Mouse (Mus musculus): ENCODE data around the gene Ago1.
A peak's percentile ranks its signal among the peaks of the same experiment; 100 is the strongest.

Gene Ago1

GRCm38 (mm10) chr4:126473031-126473430, 4.6 kb upstream of the Ago1 start:
- no peak for DNase-seq (ENCODE audit: low spot score in 2 of 2)

GRCm38 (mm10) chr4:126469334-126469733, 951 bp upstream of the Ago1 start:
- DNase-seq (ENCODE audit: low spot score in 2 of 2), result no peak

DNA sequence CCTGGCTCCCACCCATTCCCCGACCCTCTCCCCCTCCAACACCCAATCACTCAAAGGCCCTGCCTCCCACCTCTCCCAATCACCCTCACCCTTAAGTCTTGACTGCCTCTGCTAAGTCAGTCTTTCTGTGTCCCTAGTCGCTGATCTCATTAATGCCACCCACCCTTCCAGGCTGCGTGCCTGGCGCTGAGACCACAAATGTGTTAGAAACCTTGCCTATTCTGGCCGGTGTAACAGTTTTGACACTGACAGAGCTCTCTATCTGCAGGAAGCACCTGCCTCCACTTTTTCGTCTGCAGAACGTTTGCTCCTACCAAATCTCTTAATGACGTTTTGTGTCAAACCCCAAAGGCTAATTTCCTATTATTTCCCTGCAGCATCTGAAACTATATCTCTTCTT, 542 bp upstream of the Ago1 start:
- no peak for DNase-seq (ENCODE audit: low spot score in 2 of 2)

GRCm38 (mm10) chr4:126467721-126468284, 580 bp downstream of the Ago1 start:
- peak; percentile 72 to 77 for DNase-seq (ENCODE audit: low spot score in 2 of 2)

GRCm38 (mm10) chr4:126466251-126466750, 2.1 kb downstream of the Ago1 start:
- DNase-seq (ENCODE audit: low spot score in 2 of 2), result no peak

DNA sequence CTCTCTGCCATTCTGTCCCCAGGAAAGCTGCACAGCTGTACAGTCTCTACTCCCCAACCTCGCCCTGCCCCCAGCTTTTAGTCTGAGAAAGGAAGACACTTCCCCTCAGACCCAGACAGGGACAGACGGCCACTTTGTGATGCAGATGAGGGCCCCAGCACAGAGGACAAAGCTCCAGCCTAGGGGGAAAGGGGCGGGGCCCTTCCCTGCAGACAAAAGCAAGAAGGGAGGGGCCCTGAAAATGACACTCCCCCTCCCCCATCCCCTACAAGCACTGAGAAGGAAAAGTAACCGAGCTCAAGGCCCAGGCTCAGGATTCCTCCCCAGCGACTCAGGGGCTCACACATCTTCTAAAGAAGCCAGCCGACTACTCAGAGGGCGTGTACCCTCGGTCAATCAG, 2.5 kb downstream of the Ago1 start:
- peak; percentile 72 to 75 for DNase-seq (ENCODE audit: low spot score in 2 of 2)

GRCm38 (mm10) chr4:126464892-126465235, 3.5 kb downstream of the Ago1 start:
- no peak for DNase-seq (ENCODE audit: low spot score in 2 of 2)

DNA sequence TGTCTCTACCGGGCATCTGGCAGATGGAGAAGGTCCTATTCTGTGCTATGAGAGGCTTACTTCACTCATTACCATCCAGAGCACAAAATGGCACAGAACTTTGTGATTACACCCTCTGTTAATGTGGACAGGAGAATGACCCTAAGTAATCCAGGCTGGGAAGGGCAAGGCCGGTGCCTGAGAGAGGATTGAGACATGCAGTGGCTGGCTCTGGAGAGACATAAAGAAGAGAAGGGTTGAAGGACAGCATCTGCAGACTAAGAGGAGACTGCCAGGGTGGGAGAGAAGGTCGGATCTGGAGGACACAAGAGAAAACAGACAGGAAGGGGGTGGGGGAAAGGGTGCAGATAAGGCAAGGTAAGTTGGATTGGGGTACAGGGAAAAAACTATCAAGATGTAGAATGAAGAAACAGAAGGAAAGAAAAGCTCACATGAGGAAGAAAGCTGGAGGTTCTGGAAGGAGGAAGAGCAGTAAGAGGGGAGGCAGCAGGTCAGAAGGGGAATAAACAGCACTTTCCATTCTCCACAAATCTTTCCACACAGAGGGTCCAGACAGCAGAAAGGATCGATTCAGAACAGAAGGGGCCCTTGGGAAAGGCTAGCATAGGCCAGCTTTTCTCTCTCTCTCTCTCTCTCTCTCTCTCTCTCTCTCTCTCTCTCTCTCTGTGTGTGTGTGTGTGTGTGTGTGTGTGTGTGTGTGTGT, 4.0 kb downstream of the Ago1 start:
- no peak for DNase-seq (ENCODE audit: low spot score in 2 of 2)

- no peak for DNase-seq (ENCODE audit: low spot score in 2 of 2)
Measured at GRCm38 (mm10) chr4:126455441-126455840, 12.9 kb downstream of the Ago1 start.

GRCm38 (mm10) chr4:126454547-126455254, 13.7 kb downstream of the Ago1 start:
- no peak for DNase-seq (ENCODE audit: low spot score in 2 of 2)

DNA sequence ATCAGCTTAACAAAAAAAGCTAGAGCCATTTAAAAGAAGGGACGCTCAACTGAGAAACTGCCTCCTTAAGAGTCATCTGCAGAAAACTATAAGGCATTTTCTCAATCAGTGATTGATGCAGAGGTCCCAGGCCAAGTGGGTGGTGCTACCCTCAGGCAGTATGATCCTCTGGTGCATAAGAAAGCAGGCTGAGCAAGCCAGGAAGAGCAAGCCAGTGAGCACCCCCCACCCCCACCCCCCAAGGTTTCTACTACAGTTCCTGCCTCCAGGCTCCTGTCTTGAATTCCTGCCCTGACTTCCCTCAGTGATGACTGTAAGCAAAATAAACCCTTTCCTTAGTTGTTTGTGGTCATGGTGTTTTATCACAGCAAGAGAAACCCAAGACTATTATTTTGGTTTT, 18.1 kb downstream of the Ago1 start:
- no peak for DNase-seq (ENCODE audit: low spot score in 2 of 2)

GRCm38 (mm10) chr4:126447126-126447525, 21.3 kb downstream of the Ago1 start:
- no peak for DNase-seq (ENCODE audit: low spot score in 2 of 2)

- DNase-seq (ENCODE audit: low spot score in 2 of 2), result no peak
Measured at GRCm38 (mm10) chr4:126444528-126444927, 23.9 kb downstream of the Ago1 start.

DNA sequence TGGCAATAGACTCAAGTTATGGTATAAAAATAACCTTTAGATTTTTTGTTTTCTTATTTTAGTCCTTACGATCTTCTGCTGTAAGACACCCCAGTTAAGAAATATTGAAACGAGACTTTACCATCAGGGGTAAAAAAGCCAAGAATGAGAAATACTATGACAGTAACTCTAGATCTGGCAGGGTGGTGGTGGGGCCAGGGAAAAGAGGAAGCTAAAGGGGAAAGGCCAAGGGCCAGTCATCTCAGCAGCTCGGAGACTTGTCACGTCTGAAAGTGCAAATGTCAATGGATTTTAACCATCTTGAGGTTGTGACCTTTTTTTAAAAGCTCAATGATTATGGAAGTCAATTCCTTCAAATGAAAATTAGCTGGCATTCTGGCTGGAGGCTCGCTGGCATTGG, 30.1 kb downstream of the Ago1 start:
- DNase-seq (ENCODE audit: low spot score in 2 of 2), result no peak

GRCm38 (mm10) chr4:126436268-126436667, 32.1 kb downstream of the Ago1 start:
- DNase-seq (ENCODE audit: low spot score in 2 of 2), result peak; percentile 69 to 70

DNA sequence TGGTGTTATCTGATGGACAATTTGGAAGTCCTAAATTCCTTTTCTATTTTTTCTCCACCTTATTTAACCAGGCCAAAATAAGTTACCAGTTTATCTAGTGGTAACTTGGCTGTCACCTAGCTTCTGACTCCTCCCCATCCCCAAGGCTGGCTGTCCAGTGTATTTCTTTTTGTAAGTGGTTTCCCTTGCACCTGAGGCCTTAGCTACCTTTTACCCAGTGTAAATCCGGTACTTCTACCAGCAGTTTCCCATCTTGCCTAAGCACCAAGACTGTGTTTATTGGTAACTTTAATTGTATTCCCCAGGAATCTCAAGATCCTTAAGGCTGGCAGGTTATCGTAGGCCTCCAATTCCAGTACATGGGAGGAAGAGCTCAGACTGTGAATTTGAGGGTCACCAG, 34.3 kb downstream of the Ago1 start:
- no peak for DNase-seq (ENCODE audit: low spot score in 2 of 2)

DNA sequence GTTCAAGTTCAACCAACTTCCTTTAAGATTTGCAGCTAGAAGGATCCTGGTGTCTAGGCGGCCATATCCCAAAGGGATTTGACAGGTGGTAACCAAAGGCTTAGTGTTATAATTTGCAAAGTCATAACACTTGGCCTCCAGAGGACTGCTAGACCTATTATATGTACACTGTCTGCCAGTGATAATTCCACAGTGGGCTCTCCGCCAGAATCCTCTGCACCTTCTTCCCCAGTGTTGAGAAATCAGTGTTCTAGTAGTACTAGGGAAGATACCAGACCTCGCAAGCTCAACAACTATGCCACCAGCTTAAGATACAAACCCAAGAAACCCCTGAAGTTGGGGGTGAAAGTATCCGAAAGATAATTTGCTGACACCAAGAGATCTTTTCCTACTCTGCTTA, 35.2 kb downstream of the Ago1 start:
- no peak for DNase-seq (ENCODE audit: low spot score in 2 of 2)

- no peak for DNase-seq (ENCODE audit: low spot score in 2 of 2)
Measured at GRCm38 (mm10) chr4:126431746-126432145, 36.6 kb downstream of the Ago1 start.

DNA sequence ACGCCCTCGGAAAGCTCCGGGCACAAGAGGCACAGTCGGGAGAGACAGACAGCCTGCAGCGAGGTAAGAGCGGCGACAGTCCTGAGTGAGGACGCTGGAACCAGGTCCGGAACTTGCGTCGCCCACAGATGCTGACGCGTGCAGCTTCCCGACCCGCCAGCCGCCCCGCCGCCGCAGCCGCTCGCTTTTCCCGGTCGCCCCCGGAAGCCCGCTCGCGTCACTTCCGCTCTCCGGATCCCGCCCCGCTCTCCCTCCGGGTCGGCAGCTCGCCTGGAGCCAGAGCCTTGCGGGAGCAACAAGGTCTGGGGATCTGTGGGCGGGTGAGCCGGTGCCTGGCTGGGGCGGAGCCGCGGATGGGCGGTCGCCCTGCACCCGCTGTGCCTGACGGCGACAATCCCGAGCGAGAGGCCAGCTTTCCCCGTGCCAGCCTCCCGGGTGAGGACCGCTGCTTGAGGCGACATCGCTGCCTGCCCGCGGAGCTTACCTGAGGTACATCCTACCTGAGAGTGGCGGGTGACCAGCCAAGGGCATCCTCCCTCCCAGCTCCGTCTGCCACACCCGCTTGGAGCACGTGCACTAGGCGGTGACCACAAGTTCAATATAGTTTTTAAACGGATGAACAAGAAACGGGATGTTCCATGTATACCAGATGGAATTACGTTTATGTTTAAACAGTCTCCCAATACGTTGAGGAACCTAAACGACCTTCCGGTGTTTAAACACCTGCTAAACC, 38.9 kb downstream of the Ago1 start, which contains the start of gene Ago3:
Gene Ago3 (minus strand): TSS at position 210 of the 733 bp plus-strand sequence.
- peak; percentile 93 to 96 for DNase-seq (ENCODE audit: low spot score in 2 of 2)

DNA sequence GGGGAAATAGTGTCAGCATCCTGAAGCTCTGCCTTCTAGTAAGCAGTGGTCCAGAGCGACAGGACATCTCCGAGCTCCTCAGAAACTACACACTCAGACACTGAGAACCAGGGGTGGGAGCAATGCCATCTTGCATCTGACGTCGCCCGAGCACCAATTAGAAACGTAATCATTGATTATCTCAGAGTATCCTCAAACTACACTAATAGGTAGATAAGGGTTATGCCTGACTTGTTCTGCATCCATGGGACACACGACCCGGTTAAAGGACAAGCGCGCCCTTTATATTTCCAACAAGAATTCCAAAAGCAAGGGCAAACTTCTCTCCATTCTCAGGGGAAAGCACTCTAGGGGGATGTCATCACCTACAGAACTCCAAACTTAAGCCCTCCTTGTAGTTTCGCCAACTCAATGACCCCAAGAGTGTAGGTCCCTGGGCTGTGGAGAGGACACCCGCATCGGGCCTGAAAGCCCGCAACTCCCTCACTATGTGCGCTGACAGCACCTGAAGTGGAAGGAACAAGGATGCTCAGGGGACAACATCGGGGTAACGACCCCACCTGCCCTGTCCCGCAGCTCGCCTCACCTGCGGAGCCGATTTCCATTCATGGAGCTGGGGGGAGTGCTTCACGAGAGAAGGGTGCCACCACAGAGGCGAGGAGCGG, 39.6 kb downstream of the Ago1 start:
- DNase-seq (ENCODE audit: low spot score in 2 of 2), result no peak

GRCm38 (mm10) chr4:126423866-126424265, 44.5 kb downstream of the Ago1 start:
- DNase-seq (ENCODE audit: low spot score in 2 of 2), result no peak

- no peak for DNase-seq (ENCODE audit: low spot score in 2 of 2)
Measured at GRCm38 (mm10) chr4:126415707-126416106, 52.7 kb downstream of the Ago1 start.

Data from right cerebral cortex, postnatal 10 days (tissue).